Mouse (Mus musculus): ENCODE measurements around the gene Qser1.

Gene Qser1

GRCm38 (mm10) chr2:104764018-104764417, 52.5 kb downstream of the Qser1 start:
- Histone ChIP-seq H3K36me3 (ENCODE audit: control insufficient read depth, insufficient read depth, low read length, poor library complexity, severe bottlenecking) (no peaks in the 10 kb centered on the region), H3K27me3 (ENCODE audit: control insufficient read depth, insufficient read depth, low read length, poor library complexity, severe bottlenecking) (no peaks in the 10 kb centered on the region)
- no peak for DNase-seq (ENCODE audit: low read depth, low spot score)

- DNase-seq (ENCODE audit: low read depth, low spot score), result no peak
- Histone ChIP-seq H3K36me3 (ENCODE audit: control insufficient read depth, insufficient read depth, low read length, poor library complexity, severe bottlenecking) (no peaks in the 10 kb centered on the region), H3K27me3 (ENCODE audit: control insufficient read depth, insufficient read depth, low read length, poor library complexity, severe bottlenecking) (no peaks in the 10 kb centered on the region)
Measured at GRCm38 (mm10) chr2:104763134-104763703, 53.3 kb downstream of the Qser1 start.

GRCm38 (mm10) chr2:104750611-104751010, 65.9 kb downstream of the Qser1 start:
- peak; percentile 44 for DNase-seq (ENCODE audit: low read depth, low spot score)
- H3K36me3 ChIP-seq (ENCODE audit: control insufficient read depth, insufficient read depth, low read length, poor library complexity, severe bottlenecking), result no peaks in the 10 kb centered on the region

GRCm38 (mm10) chr2:104748652-104749183, 67.8 kb downstream of the Qser1 start:
- no peaks in the 10 kb centered on the region for H3K27me3 ChIP-seq (ENCODE audit: control insufficient read depth, insufficient read depth, low read length, poor library complexity, severe bottlenecking)
- H3K36me3 ChIP-seq (ENCODE audit: control insufficient read depth, insufficient read depth, low read length, poor library complexity, severe bottlenecking), result no peaks in the 10 kb centered on the region
- no peak for DNase-seq (ENCODE audit: low read depth, low spot score)

More at GRCm38 (mm10) chr2:104750611-104751010, 65.9 kb downstream of the Qser1 start:
- no peaks in the 10 kb centered on the region for H3K27me3 ChIP-seq (ENCODE audit: control insufficient read depth, insufficient read depth, low read length, poor library complexity, severe bottlenecking)

- Histone ChIP-seq H3K27me3 (ENCODE audit: control insufficient read depth, insufficient read depth, low read length, poor library complexity, severe bottlenecking) (peaks cover 1% of the 10 kb centered on the region; the same call in 1 of the 2 replicates), H3K36me3 (ENCODE audit: control insufficient read depth, insufficient read depth, low read length, poor library complexity, severe bottlenecking) (no peaks in the 10 kb centered on the region)
- DNase-seq (ENCODE audit: low read depth, low spot score), result no peak
Measured at GRCm38 (mm10) chr2:104746251-104746650, 70.3 kb downstream of the Qser1 start.

- Histone ChIP-seq H3K27me3 (ENCODE audit: control insufficient read depth, insufficient read depth, low read length, poor library complexity, severe bottlenecking) (peaks cover 1% of the 10 kb centered on the region; the same call in 1 of the 2 replicates), H3K36me3 (ENCODE audit: control insufficient read depth, insufficient read depth, low read length, poor library complexity, severe bottlenecking) (no peaks in the 10 kb centered on the region)
- DNase-seq (ENCODE audit: low read depth, low spot score), result no peak
Measured at GRCm38 (mm10) chr2:104743971-104744370, 72.6 kb downstream of the Qser1 start.

- H3K36me3 ChIP-seq (ENCODE audit: control insufficient read depth, insufficient read depth, low read length, poor library complexity, severe bottlenecking), result no peaks in the 10 kb centered on the region
- peaks cover 1% of the 10 kb centered on the region; the same call in 1 of the 2 replicates for H3K27me3 ChIP-seq (ENCODE audit: control insufficient read depth, insufficient read depth, low read length, poor library complexity, severe bottlenecking)
- no peak for DNase-seq (ENCODE audit: low read depth, low spot score)
Measured at GRCm38 (mm10) chr2:104743160-104743559, 73.4 kb downstream of the Qser1 start.

GRCm38 (mm10) chr2:104742741-104743064, 73.9 kb downstream of the Qser1 start, which contains the start of gene Depdc7:
Gene Depdc7 (minus strand): TSS chr2:104742878.
- DNase-seq (ENCODE audit: low read depth, low spot score), result no peak
- H3K36me3 ChIP-seq (ENCODE audit: control insufficient read depth, insufficient read depth, low read length, poor library complexity, severe bottlenecking), result no peaks in the 10 kb centered on the region

GRCm38 (mm10) chr2:104741896-104742740, 74.4 kb downstream of the Qser1 start:
- peaks cover 1% of the 10 kb centered on the region; the same call in 1 of the 2 replicates for H3K27me3 ChIP-seq (ENCODE audit: control insufficient read depth, insufficient read depth, low read length, poor library complexity, severe bottlenecking)
- H3K36me3 ChIP-seq (ENCODE audit: control insufficient read depth, insufficient read depth, low read length, poor library complexity, severe bottlenecking), result no peaks in the 10 kb centered on the region
- DNase-seq (ENCODE audit: low read depth, low spot score), result peak; percentile 31

More at GRCm38 (mm10) chr2:104742741-104743064, 73.9 kb downstream of the Qser1 start, which contains the start of gene Depdc7:
- H3K27me3 ChIP-seq (ENCODE audit: control insufficient read depth, insufficient read depth, low read length, poor library complexity, severe bottlenecking), result peaks cover 1% of the 10 kb centered on the region; the same call in 1 of the 2 replicates

- peaks cover 1% of the 10 kb centered on the region; the same call in 1 of the 2 replicates for H3K27me3 ChIP-seq (ENCODE audit: control insufficient read depth, insufficient read depth, low read length, poor library complexity, severe bottlenecking)
- no peaks in the 10 kb centered on the region for H3K36me3 ChIP-seq (ENCODE audit: control insufficient read depth, insufficient read depth, low read length, poor library complexity, severe bottlenecking)
- DNase-seq (ENCODE audit: low read depth, low spot score), result no peak
Measured at GRCm38 (mm10) chr2:104741015-104741758, 75.4 kb downstream of the Qser1 start.

- Histone ChIP-seq H3K36me3 (ENCODE audit: control insufficient read depth, insufficient read depth, low read length, poor library complexity, severe bottlenecking) (no peaks in the 10 kb centered on the region), H3K27me3 (ENCODE audit: control insufficient read depth, insufficient read depth, low read length, poor library complexity, severe bottlenecking) (peaks cover 1% of the 10 kb centered on the region; the same call in 1 of the 2 replicates)
- DNase-seq (ENCODE audit: low read depth, low spot score), result no peak
Measured at GRCm38 (mm10) chr2:104740248-104740949, 76.2 kb downstream of the Qser1 start.

GRCm38 (mm10) chr2:104739691-104740090, 76.9 kb downstream of the Qser1 start:
- H3K36me3 ChIP-seq (ENCODE audit: control insufficient read depth, insufficient read depth, low read length, poor library complexity, severe bottlenecking), result no peaks in the 10 kb centered on the region
- H3K27me3 ChIP-seq (ENCODE audit: control insufficient read depth, insufficient read depth, low read length, poor library complexity, severe bottlenecking), result peaks cover 1% of the 10 kb centered on the region; the same call in 1 of the 2 replicates
- no peak for DNase-seq (ENCODE audit: low read depth, low spot score)

- H3K27me3 ChIP-seq (ENCODE audit: control insufficient read depth, insufficient read depth, low read length, poor library complexity, severe bottlenecking), result no peaks in the 10 kb centered on the region
- H3K36me3 ChIP-seq (ENCODE audit: control insufficient read depth, insufficient read depth, low read length, poor library complexity, severe bottlenecking), result no peaks in the 10 kb centered on the region; the same call in 1 of the 2 replicates
- no peak for DNase-seq (ENCODE audit: low read depth, low spot score)
Measured at GRCm38 (mm10) chr2:104736241-104736640, 80.3 kb downstream of the Qser1 start.

All from splenic B cell, adult 2 months (primary cell).